Mouse (Mus musculus) intestine, postnatal 0 days (tissue): ENCODE results near the gene Ier3. TPM values are rescaled to one million over a fixed set of nuclear protein-coding genes. Genes with fewer than 3 reads are reported as not detected.

Source experiments
- ATAC-seq: fragments of 200-750 bp; cut with Nextera tagmentation; 2 replicates; pipeline ENCODE4 v1.8.0; 2017; ENCODE audit warnings: mild to moderate bottlenecking, moderate TSS enrichment, moderate library complexity
- H3K27ac ChIP-seq: fragments of 300-500 bp; sonication (generic); 2 replicates; pipeline ENCODE4 v1.5.1; 2014; ENCODE audit warnings: mild to moderate bottlenecking, low read depth, low read length, moderate library complexity
- H3K27me3 ChIP-seq: fragments of 300-500 bp; sonication (generic); replicated peaks from 2 replicates; pipeline ENCODE4 v1.6.1; 2014; ENCODE audit warnings: low read length, mixed read lengths; ENCODE audit not compliant: control insufficient read depth, insufficient read depth
- H3K36me3 ChIP-seq: fragments of 300-500 bp; sonication (generic); 2 replicates; pipeline ENCODE4 v1.6.1; 2014; ENCODE audit warnings: mild to moderate bottlenecking, moderate library complexity; ENCODE audit not compliant: control insufficient read depth, insufficient read depth
- H3K4me1 ChIP-seq: fragments of 300-500 bp; sonication (generic); replicated peaks from 2 replicates; pipeline ENCODE4 v1.6.1; 2014; ENCODE audit warnings: antibody characterized with exemption, low read length, mixed read lengths; ENCODE audit not compliant: control insufficient read depth, insufficient read depth
- H3K4me2 ChIP-seq: fragments of 300-500 bp; sonication (generic); replicated peaks from 2 replicates; pipeline ENCODE4 v1.6.1; 2014; ENCODE audit warnings: low read depth, mild to moderate bottlenecking, moderate library complexity
- H3K4me3 ChIP-seq: fragments of 300-500 bp; sonication (generic); 2 replicates; pipeline ENCODE4 v1.5.1; 2014; ENCODE audit warnings: low read depth, low read length
- H3K9ac ChIP-seq: fragments of 300-500 bp; sonication (generic); 2 replicates; pipeline ENCODE4 v1.6.1; 2014; ENCODE audit warnings: mild to moderate bottlenecking, low read depth, low read length
- H3K9me3 ChIP-seq: fragments of 300-500 bp; sonication (generic); 2 replicates; pipeline ENCODE4 v1.6.1; 2016; ENCODE audit warnings: mixed run types; ENCODE audit not compliant: control insufficient read depth
- CTCF ChIP-seq: sonication (generic); IDR thresholded peaks from 2 replicates; pipeline ENCODE4 v1.5.1; 2016; ENCODE audit warnings: low read depth, mild to moderate bottlenecking, control low read depth, antibody characterized with exemption, moderate library complexity
- WGBS: fragments of 180-500 bp; shearing (Covaris S2); extraction: QIAGEN DNeasy Blood & Tissue Kit; methylation state at CpG from one replicate; pipeline ENCODE4 v1.1.7; 2014; 5-methylcytosine and 5-hydroxymethylcytosine counted together
- microRNA-seq: library from miRNA; unstranded; fragments of <30 nt; microRNA quantifications from one replicate; pipeline ENCODE4, GENCODE M21; 2016
- polyA plus RNA-seq: library from polyadenylated mRNA; unstranded; fragments of >200 nt; fragmentation: Nextera tagmentation; extraction: Ambion mirVana; gene quantifications from 2 replicates; pipeline ENCODE4 v1.2.1, GENCODE M21; 2015

The Ier3 gene
- polyA plus RNA-seq, 1 experiment from 2014 or later = 34.6 TPM

- H3K27ac ChIP-seq = peak overlapping the region; percentile 66
- H3K27me3 ChIP-seq = no peaks in the 10 kb centered on the region
- peak overlapping the region; percentile 19; the same call in 1 of the 2 replicates for H3K4me3 ChIP-seq
- no peak for TF ChIP-seq CTCF
- H3K9ac ChIP-seq = peak overlapping the region; percentile 37; the same call in 1 of the 2 replicates
- ATAC-seq = no peak
- peak overlapping the region; percentile 92 for H3K4me2 ChIP-seq
- 0 out of 2 replicates have a peak, but pooled peaks cover 3% of the 10 kb centered on the region for H3K36me3 ChIP-seq
- WGBS = 60% methylated on average over 9 of the region's 9 CpGs
- no peaks in the 10 kb centered on the region for H3K9me3 ChIP-seq
- no peaks in the 10 kb centered on the region for H3K4me1 ChIP-seq
Observed at GRCm38 (mm10) chr17:35870151-35870883, 48.8 kb downstream of the Ier3 start.

GRCm38 (mm10) chr17:35870884-35871696 lies 49.6 kb downstream of the Ier3 start:
- H3K36me3 ChIP-seq = 0 out of 2 replicates have a peak, but pooled peaks cover 7% of the 10 kb centered on the region
- H3K27me3 ChIP-seq = no peaks in the 10 kb centered on the region
- H3K4me2 ChIP-seq = peak overlapping the region; percentile 92
- H3K9ac ChIP-seq = no peak overlapping the region
- WGBS = 67% methylated on average over 8 of the region's 8 CpGs
- H3K27ac ChIP-seq = peak overlapping the region; percentile 66
- peak overlapping the region; percentile 19; the same call in 1 of the 2 replicates for H3K4me3 ChIP-seq
- H3K9me3 ChIP-seq = no peaks in the 10 kb centered on the region
- ATAC-seq = no peak
- TF ChIP-seq CTCF = peak; percentile 73
- no peaks in the 10 kb centered on the region for H3K4me1 ChIP-seq

Small RNA genes lying within 50 kb of the gene (microRNA-seq; reads per million reads assigned to microRNA genes)
- gene Gm28033 = 0.82 reads per million

Other genes with a start within 250 kb of the Ier3 start
- 0.99 and 1.0 TPM in 2 replicates for gene Sfta2, start 220.1 kb upstream of the Ier3 start, polyA plus RNA-seq
- gene Gm9573, start 195.0 kb upstream of the Ier3 start, polyA plus RNA-seq = not detected in 2 replicates
- 2.8 and 16.7 TPM in 2 replicates for gene Mucl3, start 178.0 kb upstream of the Ier3 start, polyA plus RNA-seq
- 6.0 and 6.3 TPM in 2 replicates for gene Vars2, start 154.1 kb upstream of the Ier3 start, polyA plus RNA-seq
- 16.9 and 18.1 TPM in 2 replicates for gene Gtf2h4, start 147.9 kb upstream of the Ier3 start, polyA plus RNA-seq
- 27.8 and 30.0 TPM in 2 replicates for gene Ddr1, start 117.1 kb upstream of the Ier3 start, polyA plus RNA-seq
- gene Flot1, start 1.5 kb downstream of the Ier3 start, polyA plus RNA-seq = 56.4 and 57.8 TPM in 2 replicates
- 233 and 240 TPM in 2 replicates for gene Tubb5, start 16.6 kb downstream of the Ier3 start, polyA plus RNA-seq
- 2.3 and 2.7 TPM in 2 replicates for gene Mdc1, start 19.8 kb downstream of the Ier3 start, polyA plus RNA-seq
- 19.8 and 20.6 TPM in 2 replicates for gene Nrm, start 39.6 kb downstream of the Ier3 start, polyA plus RNA-seq
- gene Ppp1r18, start 43.9 kb downstream of the Ier3 start, polyA plus RNA-seq = 15.2 and 15.6 TPM in 2 replicates
- 17.2 and 18.1 TPM in 2 replicates for gene Dhx16, start 58.1 kb downstream of the Ier3 start, polyA plus RNA-seq
- gene 2310061I04Rik, start 75.7 kb downstream of the Ier3 start, polyA plus RNA-seq = 31.5 and 32.3 TPM in 2 replicates
- gene Atat1, start 88.4 kb downstream of the Ier3 start, polyA plus RNA-seq = 11.0 and 11.9 TPM in 2 replicates
- 81.6 and 85.7 TPM in 2 replicates for gene Mrps18b, start 94.7 kb downstream of the Ier3 start, polyA plus RNA-seq
- 13.8 and 14.3 TPM in 2 replicates for gene Ppp1r10, start 94.8 kb downstream of the Ier3 start, polyA plus RNA-seq
- 84.1 and 91.1 TPM in 2 replicates for gene Abcf1, start 148.1 kb downstream of the Ier3 start, polyA plus RNA-seq
- 29.4 and 33.9 TPM in 2 replicates for gene Gnl1, start 158.2 kb downstream of the Ier3 start, polyA plus RNA-seq
- 9.4 and 9.6 TPM in 2 replicates for gene Prr3, start 158.6 kb downstream of the Ier3 start, polyA plus RNA-seq
- gene H2-T24, start 198.9 kb downstream of the Ier3 start, polyA plus RNA-seq = 1.4 and 1.5 TPM in 2 replicates
- 68.3 and 71.7 TPM in 2 replicates for gene H2-T23, start 211.2 kb downstream of the Ier3 start, polyA plus RNA-seq
- 19.5 and 21.2 TPM in 2 replicates for gene H2-T22, start 221.1 kb downstream of the Ier3 start, polyA plus RNA-seq
- gene Gm6034, start 221.3 kb downstream of the Ier3 start, polyA plus RNA-seq = 2.8 and 3.1 TPM in 2 replicates
- gene Gm11127, start 236.7 kb downstream of the Ier3 start, polyA plus RNA-seq = 84.2 and 86.5 TPM in 2 replicates